Mouse (Mus musculus) neural tube, embryonic 15.5 days (tissue): ENCODE results near the gene Itgb4. TPM values are rescaled to one million over a fixed set of nuclear protein-coding genes. Genes with fewer than 3 reads are reported as not detected.

Source experiments
- ATAC-seq: fragments of 200-750 bp; cut with Nextera tagmentation; 2 replicates; pipeline ENCODE4 v1.8.0; 2017; ENCODE audit warnings: mild to moderate bottlenecking, moderate TSS enrichment, moderate library complexity; ENCODE audit not compliant: low FRiP score
- H3K27ac ChIP-seq: fragments of 300-500 bp; sonication (generic); replicated peaks from 2 replicates; pipeline ENCODE4 v1.5.1; 2015; ENCODE audit warnings: mild to moderate bottlenecking, inconsistent platforms
- H3K27me3 ChIP-seq: fragments of 300-500 bp; sonication (generic); replicated peaks from 2 replicates; pipeline ENCODE4 v1.6.1; 2015; ENCODE audit warnings: inconsistent platforms
- H3K36me3 ChIP-seq: fragments of 300-500 bp; sonication (generic); 2 replicates; pipeline ENCODE4 v1.6.1; 2015; ENCODE audit warnings: inconsistent platforms
- H3K4me1 ChIP-seq: fragments of 300-500 bp; sonication (generic); 2 replicates; pipeline ENCODE4 v1.6.1; 2015; ENCODE audit warnings: inconsistent platforms
- H3K4me2 ChIP-seq: fragments of 300-500 bp; sonication (generic); 2 replicates; pipeline ENCODE4 v1.6.1; 2015; ENCODE audit warnings: inconsistent platforms, mild to moderate bottlenecking, moderate library complexity
- H3K4me3 ChIP-seq: fragments of 300-500 bp; sonication (generic); replicated peaks from 2 replicates; pipeline ENCODE4 v1.5.1; 2015; ENCODE audit warnings: mild to moderate bottlenecking, inconsistent platforms
- H3K9ac ChIP-seq: fragments of 300-500 bp; sonication (generic); replicated peaks from 2 replicates; pipeline ENCODE4 v1.6.1; 2015; ENCODE audit warnings: mild to moderate bottlenecking, inconsistent platforms
- H3K9me3 ChIP-seq: fragments of 300-500 bp; sonication (generic); replicated peaks from 2 replicates; pipeline ENCODE4 v1.6.1; 2016; ENCODE audit warnings: inconsistent platforms
- WGBS: fragments of 180-500 bp; shearing (Covaris S2); methylation state at CpG from one replicate; pipeline ENCODE4 v1.1.7; 2015; ENCODE audit warnings: mixed read lengths; 5-methylcytosine and 5-hydroxymethylcytosine counted together
- polyA plus RNA-seq: library from polyadenylated mRNA; unstranded; fragments of >200 nt; fragmentation: Nextera tagmentation; extraction: Ambion mirVana; gene quantifications from 2 replicates; pipeline ENCODE4 v1.2.1, GENCODE M21; 2015

Gene Itgb4
- polyA plus RNA-seq, 1 experiment from 2014 or later, result 2.0 TPM

GRCm38 (mm10) chr11:116034584-116034983, 60.1 kb downstream of the Itgb4 start:
- Histone ChIP-seq H3K9me3 (no peaks in the 10 kb centered on the region), H3K4me2 (no peak overlapping the region), H3K4me3 (no peak overlapping the region), H3K27ac (no peak overlapping the region), H3K27me3 (no peaks in the 10 kb centered on the region), H3K4me1 (peaks cover 30% of the 10 kb centered on the region), H3K9ac (no peak overlapping the region), H3K36me3 (peaks cover 11% of the 10 kb centered on the region)
- ATAC-seq, result no peak
- WGBS, result 98% methylated on average over 6 of the region's 6 CpGs

GRCm38 (mm10) chr11:116036671-116037070, 62.2 kb downstream of the Itgb4 start:
- WGBS, result 72% methylated on average over 3 of the region's 3 CpGs
- peaks cover 20% of the 10 kb centered on the region for H3K36me3 ChIP-seq
- no peak overlapping the region for H3K27ac ChIP-seq
- no peak overlapping the region for H3K4me2 ChIP-seq
- no peak overlapping the region for H3K9ac ChIP-seq
- no peak for ATAC-seq
- no peaks in the 10 kb centered on the region for H3K27me3 ChIP-seq
- no peak overlapping the region for H3K4me3 ChIP-seq
- no peaks in the 10 kb centered on the region for H3K9me3 ChIP-seq
- peaks cover 18% of the 10 kb centered on the region for H3K4me1 ChIP-seq

GRCm38 (mm10) chr11:116037826-116038225, 63.3 kb downstream of the Itgb4 start:
- no peak overlapping the region for H3K4me3 ChIP-seq
- peaks cover 23% of the 10 kb centered on the region for H3K36me3 ChIP-seq
- no peak overlapping the region for H3K4me2 ChIP-seq
- H3K9me3 ChIP-seq, result no peaks in the 10 kb centered on the region
- H3K4me1 ChIP-seq, result peaks cover 7% of the 10 kb centered on the region
- no peaks in the 10 kb centered on the region for H3K27me3 ChIP-seq
- 95% methylated on average over 9 of the region's 9 CpGs for WGBS
- H3K27ac ChIP-seq, result no peak overlapping the region
- H3K9ac ChIP-seq, result no peak overlapping the region
- ATAC-seq, result no peak

- no peak overlapping the region for H3K4me2 ChIP-seq
- 95% methylated on average over 6 of the region's 6 CpGs for WGBS
- H3K9ac ChIP-seq, result no peak overlapping the region
- no peak overlapping the region for H3K4me3 ChIP-seq
- H3K27ac ChIP-seq, result no peak overlapping the region
- H3K36me3 ChIP-seq, result peaks cover 26% of the 10 kb centered on the region
- H3K4me1 ChIP-seq, result no peaks in the 10 kb centered on the region
- H3K9me3 ChIP-seq, result no peaks in the 10 kb centered on the region
- no peak for ATAC-seq
- H3K27me3 ChIP-seq, result no peaks in the 10 kb centered on the region
Observed at GRCm38 (mm10) chr11:116040593-116040992, 66.1 kb downstream of the Itgb4 start.

- WGBS, result 95% methylated on average over 2 of the region's 2 CpGs
Observed at GRCm38 (mm10) chr11:116041833-116042232, 67.3 kb downstream of the Itgb4 start.

GRCm38 (mm10) chr11:116042372-116043138, 68.0 kb downstream of the Itgb4 start:
- Histone ChIP-seq H3K9me3 (no peaks in the 10 kb centered on the region), H3K36me3 (peaks cover 41% of the 10 kb centered on the region), H3K27me3 (no peaks in the 10 kb centered on the region), H3K4me2 (no peak overlapping the region), H3K9ac (no peak overlapping the region), H3K27ac (no peak overlapping the region), H3K4me3 (no peak overlapping the region), H3K4me1 (no peaks in the 10 kb centered on the region)
- 94% methylated on average over 5 of the region's 5 CpGs for WGBS
- ATAC-seq, result no peak

More at GRCm38 (mm10) chr11:116041833-116042232, 67.3 kb downstream of the Itgb4 start:
- Histone ChIP-seq H3K36me3 (peaks cover 34% of the 10 kb centered on the region), H3K4me3 (no peak overlapping the region), H3K9ac (no peak overlapping the region), H3K4me1 (no peaks in the 10 kb centered on the region), H3K9me3 (no peaks in the 10 kb centered on the region), H3K4me2 (no peak overlapping the region), H3K27ac (no peak overlapping the region), H3K27me3 (no peaks in the 10 kb centered on the region)
- ATAC-seq, result no peak

GRCm38 (mm10) chr11:116043286-116043685, 68.8 kb downstream of the Itgb4 start:
- H3K27ac ChIP-seq, result no peak overlapping the region

GRCm38 (mm10) chr11:116045173-116045572, 70.7 kb downstream of the Itgb4 start:
- peaks cover 52% of the 10 kb centered on the region for H3K36me3 ChIP-seq
- no peak overlapping the region for H3K4me2 ChIP-seq
- H3K4me1 ChIP-seq, result no peaks in the 10 kb centered on the region
- no peaks in the 10 kb centered on the region for H3K27me3 ChIP-seq
- no peak overlapping the region for H3K4me3 ChIP-seq
- no peak for ATAC-seq
- H3K27ac ChIP-seq, result no peak overlapping the region
- H3K9ac ChIP-seq, result no peak overlapping the region
- WGBS, result 97% methylated on average over 6 of the region's 6 CpGs
- H3K9me3 ChIP-seq, result no peaks in the 10 kb centered on the region

More at GRCm38 (mm10) chr11:116043286-116043685, 68.8 kb downstream of the Itgb4 start:
- no peak for ATAC-seq
- no peaks in the 10 kb centered on the region for H3K4me1 ChIP-seq
- no peak overlapping the region for H3K4me3 ChIP-seq
- H3K9me3 ChIP-seq, result no peaks in the 10 kb centered on the region
- no peak overlapping the region for H3K4me2 ChIP-seq
- H3K9ac ChIP-seq, result no peak overlapping the region
- peaks cover 47% of the 10 kb centered on the region for H3K36me3 ChIP-seq
- WGBS, result 100% methylated on average over 1 of the region's 1 CpGs
- no peaks in the 10 kb centered on the region for H3K27me3 ChIP-seq

GRCm38 (mm10) chr11:116049610-116050009, 75.1 kb downstream of the Itgb4 start:
- Histone ChIP-seq H3K9me3 (no peaks in the 10 kb centered on the region), H3K27ac (no peak overlapping the region), H3K27me3 (no peaks in the 10 kb centered on the region), H3K4me3 (no peak overlapping the region), H3K4me1 (no peaks in the 10 kb centered on the region), H3K36me3 (peaks cover 85% of the 10 kb centered on the region), H3K9ac (no peak overlapping the region), H3K4me2 (no peak overlapping the region)
- WGBS, result 85% methylated on average over 2 of the region's 2 CpGs
- no peak for ATAC-seq

GRCm38 (mm10) chr11:116050196-116050595, 75.7 kb downstream of the Itgb4 start:
- Histone ChIP-seq H3K4me1 (no peaks in the 10 kb centered on the region), H3K4me3 (no peak overlapping the region), H3K9me3 (no peaks in the 10 kb centered on the region), H3K9ac (no peak overlapping the region), H3K27ac (no peak overlapping the region), H3K4me2 (no peak overlapping the region), H3K27me3 (no peaks in the 10 kb centered on the region), H3K36me3 (peaks cover 91% of the 10 kb centered on the region)
- no peak for ATAC-seq
- WGBS, result 88% methylated on average over 4 of the region's 4 CpGs

GRCm38 (mm10) chr11:116053510-116054229, 79.2 kb downstream of the Itgb4 start:
- WGBS, result 95% methylated on average over 9 of the region's 9 CpGs
- Histone ChIP-seq H3K4me2 (no peak overlapping the region), H3K4me1 (no peaks in the 10 kb centered on the region), H3K9ac (no peak overlapping the region), H3K27me3 (no peaks in the 10 kb centered on the region), H3K9me3 (no peaks in the 10 kb centered on the region), H3K4me3 (no peak overlapping the region), H3K36me3 (peaks cover 95% of the 10 kb centered on the region), H3K27ac (no peak overlapping the region)
- ATAC-seq, result no peak

GRCm38 (mm10) chr11:116055873-116056272, 81.4 kb downstream of the Itgb4 start:
- Histone ChIP-seq H3K4me3 (no peak overlapping the region), H3K4me1 (no peaks in the 10 kb centered on the region), H3K9ac (no peak overlapping the region), H3K27me3 (no peaks in the 10 kb centered on the region), H3K36me3 (peaks cover 96% of the 10 kb centered on the region), H3K27ac (no peak overlapping the region), H3K4me2 (no peak overlapping the region), H3K9me3 (no peaks in the 10 kb centered on the region)
- 95% methylated on average over 11 of the region's 11 CpGs for WGBS
- ATAC-seq, result no peak
